ENCODE assay signal across 7 mouse cellular contexts in genomic region chr4:59548011-59548559, GRCm38 (mm10). TPM values are rescaled to one million over a fixed set of nuclear protein-coding genes. Genes with fewer than 3 reads are reported as not detected.
DNase-seq lines count a peak whose midpoint lies in the region; ATAC-seq and TF ChIP-seq lines count a peak whose summit lies in the region.

No protein-coding gene starts in this region.

- H3K4me3 ChIP-seq in lung, embryonic 14.5 days (ENCODE audit: low read depth, low read length) = peak overlapping the region; percentile 94
- peak overlapping the region; percentile 77 for H3K4me3 ChIP-seq in cortical plate, adult 2 months (ENCODE audit: insufficient read depth, low read length)
- peak overlapping the region; percentile 83 for H3K4me3 ChIP-seq in hindbrain, embryonic 12.5 days
- H3K4me3 ChIP-seq in midbrain, embryonic 15.5 days = peak overlapping the region; percentile 97

- no peaks in the 10 kb centered on the region for H3K27me3 ChIP-seq in lung, embryonic 14.5 days (ENCODE audit: insufficient read depth, low read length)
- H3K27me3 ChIP-seq in hindbrain, embryonic 12.5 days = no peaks in the 10 kb centered on the region
- no peaks in the 10 kb centered on the region for H3K27me3 ChIP-seq in midbrain, embryonic 15.5 days (replicated peaks)

- no peaks in the 10 kb centered on the region for H3K9me3 ChIP-seq in lung, embryonic 14.5 days (ENCODE audit: low read depth, low read length)
- no peaks in the 10 kb centered on the region for H3K9me3 ChIP-seq in hindbrain, embryonic 12.5 days (replicated peaks)
- no peaks in the 10 kb centered on the region for H3K9me3 ChIP-seq in midbrain, embryonic 15.5 days

- H3K27ac ChIP-seq in lung, embryonic 14.5 days (ENCODE audit: low read depth) = peak overlapping the region; percentile 96
- no peak overlapping the region for H3K27ac ChIP-seq in cortical plate, adult 2 months (ENCODE audit: insufficient read depth, low read length)
- H3K27ac ChIP-seq in hindbrain, embryonic 12.5 days = no peak overlapping the region; the same call in 1 of the 2 replicates
- H3K27ac ChIP-seq in midbrain, embryonic 15.5 days = peak overlapping the region; percentile 94

- WGBS in lung, embryonic 14.5 days = 2% methylated on average over 18 of the region's 18 CpGs
- 5% methylated on average over 18 of the region's 18 CpGs for WGBS in hindbrain, embryonic 12.5 days
- WGBS in midbrain, embryonic 15.5 days = 6% methylated on average over 18 of the region's 18 CpGs

- no peaks in the 10 kb centered on the region for H3K36me3 ChIP-seq in lung, embryonic 14.5 days (ENCODE audit: insufficient read depth)
- no peaks in the 10 kb centered on the region for H3K36me3 ChIP-seq in hindbrain, embryonic 12.5 days
- H3K36me3 ChIP-seq in midbrain, embryonic 15.5 days (replicated peaks) = no peaks in the 10 kb centered on the region

- ATAC-seq in lung, embryonic 14.5 days (ENCODE audit: insufficient read depth) = no peak
- no peak for ATAC-seq in hindbrain, embryonic 12.5 days (ENCODE audit: low FRiP score)
- ATAC-seq in midbrain, embryonic 15.5 days (replicated peaks) = no peak

- H3K9ac ChIP-seq in lung, embryonic 14.5 days = peak overlapping the region; percentile 94
- peak overlapping the region; percentile 89 for H3K9ac ChIP-seq in hindbrain, embryonic 12.5 days
- peak overlapping the region; percentile 94; the same call in 1 of the 2 replicates for H3K9ac ChIP-seq in midbrain, embryonic 15.5 days

- TF ChIP-seq POLR2A in cortical plate, adult 2 months (IDR thresholded peaks at IDR 0.05; ENCODE audit: extremely low read depth, insufficient read depth, low read length) = no peak

- H3K4me2 ChIP-seq in lung, embryonic 14.5 days = peak overlapping the region; percentile 80
- H3K4me2 ChIP-seq in hindbrain, embryonic 12.5 days (replicated peaks) = peak overlapping the region; percentile 68
- peak overlapping the region; percentile 86 for H3K4me2 ChIP-seq in midbrain, embryonic 15.5 days

- TF ChIP-seq CTCF in lung, embryonic 14.5 days (IDR thresholded peaks at IDR 0.05; ENCODE audit: low read depth) = no peak
- no peak for TF ChIP-seq CTCF in cortical plate, adult 2 months (IDR thresholded peaks at IDR 0.05; ENCODE audit: extremely low read depth, insufficient read depth, low read length)

- H3K4me1 ChIP-seq in lung, embryonic 14.5 days (ENCODE audit: insufficient read depth) = peaks cover 8% of the 10 kb centered on the region; the same call in 1 of the 2 replicates
- H3K4me1 ChIP-seq in cortical plate, adult 2 months (ENCODE audit: control insufficient read depth, insufficient read depth, low read length) = no peaks in the 10 kb centered on the region
- peaks cover 7% of the 10 kb centered on the region; the same call in 1 of the 2 replicates for H3K4me1 ChIP-seq in hindbrain, embryonic 12.5 days
- H3K4me1 ChIP-seq in midbrain, embryonic 15.5 days = peaks cover 10% of the 10 kb centered on the region

- peak; percentile 38 for DNase-seq in lung, embryonic 14.5 days
- no peak for DNase-seq in lung, postnatal 25 days (ENCODE audit: low spot score)
- no peak for DNase-seq in ovary, postnatal 36 days (ENCODE audit: low spot score)
- no peak for DNase-seq in urinary bladder, adult 18-20 months (ENCODE audit: low spot score in 2 of 2)

RNA-seq across cellular contexts. Expression of gene Ptbp3, which starts 1.1 kb away (rescaled TPM):
- polyA plus RNA-seq in lung, embryonic 14.5 days (2014; fragmentation: Nextera tagmentation; extraction: Ambion mirVana) = 69.6 and 74.6 TPM in 2 replicates
- polyA plus RNA-seq in cortical plate, adult 2 months (2012; rRNA removed) = 9.4 and 9.5 TPM in 2 replicates
- polyA plus RNA-seq in hindbrain, embryonic 12.5 days (2016; fragmentation: Nextera tagmentation; extraction: Ambion mirVana) = 37.5 and 43.0 TPM in 2 replicates
- polyA plus RNA-seq in midbrain, embryonic 15.5 days (2015; fragmentation: Nextera tagmentation; extraction: Ambion mirVana) = 16.9 and 18.9 TPM in 2 replicates

RNA-seq across cellular contexts. Expression of gene Hsdl2, which starts 33.3 kb away (rescaled TPM):
- polyA plus RNA-seq in lung, embryonic 14.5 days (2014; fragmentation: Nextera tagmentation; extraction: Ambion mirVana) = 17.7 and 17.9 TPM in 2 replicates
- 30.5 and 36.2 TPM in 2 replicates for polyA plus RNA-seq in cortical plate, adult 2 months (2012; rRNA removed)
- 37.8 and 41.8 TPM in 2 replicates for polyA plus RNA-seq in hindbrain, embryonic 12.5 days (2016; fragmentation: Nextera tagmentation; extraction: Ambion mirVana)
- polyA plus RNA-seq in midbrain, embryonic 15.5 days (2015; fragmentation: Nextera tagmentation; extraction: Ambion mirVana) = 29.9 and 32.9 TPM in 2 replicates

Comparison
In these comparisons a context has a peak if more than half of its experiments do, and no peak if none do; other contexts are left out.
1. H3K27ac ChIP-seq: peak in lung, embryonic 14.5 days (single experiment) and midbrain, embryonic 15.5 days (single experiment); none in cortical plate, adult 2 months (single experiment) and hindbrain, embryonic 12.5 days (single experiment).
2. Peak in every context shown above with its lines, with median percentiles within 50 percentile points of each other: H3K4me2 ChIP-seq, H3K4me3 ChIP-seq and H3K9ac ChIP-seq.